Mouse (Mus musculus): ENCODE results near the gene Fxr2. TPM values are rescaled to one million over a fixed set of nuclear protein-coding genes. Genes with fewer than 3 reads are reported as not detected.

The Fxr2 gene
- polyA plus RNA-seq, 1 experiment from 2014 or later: 22.9 TPM

DNA sequence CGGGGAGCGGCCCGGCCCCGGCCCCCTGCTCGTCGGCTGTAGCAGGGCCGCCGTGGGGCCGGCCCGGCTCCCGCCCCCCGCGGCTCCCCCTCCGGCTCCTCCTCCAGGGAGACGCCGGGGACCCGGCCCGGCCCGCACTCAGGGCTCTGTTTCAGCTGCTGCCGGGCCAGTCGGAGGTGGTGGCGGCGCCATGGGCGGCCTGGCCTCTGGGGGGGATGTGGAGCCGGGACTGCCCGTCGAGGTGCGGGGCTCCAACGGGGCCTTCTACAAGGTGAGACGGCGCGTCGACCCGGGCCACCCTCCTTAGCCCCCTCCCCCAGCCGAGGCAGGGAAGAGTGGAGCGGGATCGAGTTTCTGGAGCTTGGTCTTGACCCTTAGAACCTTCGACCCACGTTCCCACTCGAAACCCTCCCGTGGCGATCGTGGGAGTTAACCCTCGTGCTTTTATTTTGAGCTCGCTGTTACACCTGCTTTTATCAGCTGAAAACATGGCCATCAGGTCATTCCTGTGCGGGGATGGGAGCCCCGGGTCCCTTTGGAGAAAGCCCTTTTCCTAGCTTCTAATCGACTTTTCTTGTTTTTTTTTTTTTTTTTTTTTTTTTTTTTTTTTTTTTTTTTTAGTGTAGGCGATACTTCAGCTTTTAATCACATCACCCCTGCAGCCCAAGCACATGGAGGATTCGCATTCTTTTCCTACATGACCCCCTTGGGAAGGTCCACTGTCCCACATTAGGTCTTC, 507 bp downstream of the Fxr2 start:
- Histone ChIP-seq H3K36me3 (0 out of 2 replicates have a peak, but pooled peaks cover 4% of the 10 kb centered on the region), H3K4me1 (replicated peaks) (peaks cover 21% of the 10 kb centered on the region), H3K4me2 (peak overlapping the region; percentile 65), H3K27me3 (no peaks in the 10 kb centered on the region), H3K9ac (peak overlapping the region; percentile 89), H3K27ac (peak overlapping the region; percentile 96), H3K4me3 (peak overlapping the region; percentile 92), H3K9me3 (replicated peaks) (no peaks in the 10 kb centered on the region)
- WGBS: under 1% methylated on average over 36 of the region's 50 CpGs
- ATAC-seq (replicated peaks; ENCODE audit: insufficient number of reproducible peaks, insufficient read depth, low FRiP score, low read depth): peak; percentile 56

DNA sequence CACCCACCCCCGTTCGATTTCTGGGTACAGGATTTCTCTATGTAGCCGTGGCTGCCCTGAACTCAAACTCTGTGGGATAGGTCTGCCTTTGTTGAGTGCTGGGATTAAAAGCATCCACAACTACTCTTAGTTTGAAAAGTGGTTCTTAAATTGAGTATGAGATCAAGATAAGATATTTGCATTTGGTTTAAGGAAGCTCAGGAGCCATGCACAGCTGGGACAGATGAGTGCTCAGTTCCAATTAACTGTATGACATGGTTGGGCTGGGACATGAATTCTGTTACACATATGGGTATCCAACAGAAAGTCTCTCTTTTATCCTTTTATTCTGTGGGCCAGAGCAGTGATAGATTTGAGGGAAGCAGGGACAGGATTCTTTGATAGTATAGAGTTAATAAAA, 2.7 kb downstream of the Fxr2 start:
- no peak overlapping the region for H3K4me3 ChIP-seq
- H3K4me1 ChIP-seq (replicated peaks): peaks cover 21% of the 10 kb centered on the region
- 79% methylated on average over 3 of the region's 3 CpGs for WGBS
- H3K27ac ChIP-seq: no peak overlapping the region
- ATAC-seq (replicated peaks; ENCODE audit: insufficient number of reproducible peaks, insufficient read depth, low FRiP score, low read depth): no peak
- H3K27me3 ChIP-seq: no peaks in the 10 kb centered on the region
- H3K4me2 ChIP-seq: no peak overlapping the region
- no peaks in the 10 kb centered on the region for H3K9me3 ChIP-seq (replicated peaks)
- H3K9ac ChIP-seq: no peak overlapping the region
- H3K36me3 ChIP-seq: peaks cover 17% of the 10 kb centered on the region

DNA sequence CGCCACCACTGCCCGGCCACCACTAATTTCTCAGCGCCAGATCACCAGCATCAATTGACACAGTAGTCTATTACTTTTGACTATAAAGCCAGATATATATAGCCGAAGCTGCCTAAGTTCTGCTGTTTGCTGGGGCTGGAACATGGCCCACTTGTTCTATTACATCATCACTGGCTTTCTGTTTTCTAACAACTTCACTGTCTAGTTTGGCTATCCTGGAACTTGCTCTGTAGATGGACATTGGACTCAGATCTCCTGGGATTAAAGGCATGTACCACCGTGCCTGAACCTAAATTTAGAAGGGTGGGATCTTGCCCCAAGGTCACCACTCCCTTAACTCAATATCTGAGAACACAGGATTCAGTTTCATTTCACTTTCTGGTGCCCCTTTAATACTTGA, 13.1 kb downstream of the Fxr2 start:
- WGBS: 83% methylated on average over 5 of the region's 5 CpGs
- no peak for ATAC-seq (replicated peaks; ENCODE audit: insufficient number of reproducible peaks, insufficient read depth, low FRiP score, low read depth)

DNA sequence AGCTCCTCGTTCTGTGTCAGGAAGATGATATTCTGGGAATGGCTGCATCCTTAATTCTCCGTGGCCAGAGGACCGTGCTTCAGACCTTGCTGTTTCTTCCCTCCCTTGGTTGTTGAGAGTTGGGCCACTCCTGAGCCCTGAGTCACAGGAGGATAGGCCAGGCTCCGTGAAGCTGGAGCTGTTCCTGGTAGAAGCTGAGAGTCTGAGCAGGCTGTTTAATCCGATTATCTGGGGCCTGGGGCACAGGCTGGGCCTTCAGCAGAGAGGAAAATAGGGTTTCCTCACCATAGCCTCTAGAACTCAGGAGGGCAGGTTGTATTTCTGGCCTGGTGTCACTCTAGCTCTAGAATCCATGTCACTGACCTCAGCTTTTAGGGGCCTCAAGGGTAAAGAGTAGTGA, 20.6 kb downstream of the Fxr2 start:
- 54% methylated on average over 5 of the region's 5 CpGs for WGBS
- ATAC-seq (replicated peaks; ENCODE audit: insufficient number of reproducible peaks, insufficient read depth, low FRiP score, low read depth): no peak
- Histone ChIP-seq H3K27me3 (no peaks in the 10 kb centered on the region), H3K4me2 (no peak overlapping the region), H3K4me1 (replicated peaks) (peaks cover 19% of the 10 kb centered on the region), H3K4me3 (no peak overlapping the region), H3K36me3 (peaks cover 76% of the 10 kb centered on the region), H3K9ac (no peak overlapping the region), H3K9me3 (replicated peaks) (no peaks in the 10 kb centered on the region), H3K27ac (no peak overlapping the region)

More for the DNA sequence above, 13.1 kb downstream of the Fxr2 start:
- no peak overlapping the region for H3K4me2 ChIP-seq
- H3K4me1 ChIP-seq (replicated peaks): no peaks in the 10 kb centered on the region
- no peak overlapping the region for H3K9ac ChIP-seq
- no peaks in the 10 kb centered on the region for H3K27me3 ChIP-seq
- no peak overlapping the region for H3K27ac ChIP-seq
- no peaks in the 10 kb centered on the region for H3K9me3 ChIP-seq (replicated peaks)
- H3K4me3 ChIP-seq: no peak overlapping the region
- H3K36me3 ChIP-seq: peaks cover 92% of the 10 kb centered on the region

DNA sequence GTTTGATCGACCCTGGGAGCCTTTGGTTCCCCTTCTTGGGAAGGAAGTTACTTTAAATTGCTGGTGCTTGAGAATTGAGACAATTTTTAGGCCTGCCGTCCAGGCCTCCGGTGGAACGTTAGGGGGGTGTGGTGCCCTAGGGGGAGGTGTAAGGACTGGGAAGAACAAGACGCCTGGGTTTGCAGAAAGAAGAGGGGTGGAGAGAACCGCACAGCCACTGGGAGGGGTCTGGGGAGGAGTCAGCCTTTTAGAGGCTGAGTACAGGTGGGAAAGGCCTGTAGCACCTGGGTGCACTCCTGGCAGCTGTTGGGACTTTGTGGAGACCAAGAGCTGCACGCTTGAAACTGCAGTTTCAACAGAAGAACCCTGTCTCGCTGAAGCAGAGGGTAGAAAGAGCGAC, 22.0 kb downstream of the Fxr2 start:
- Histone ChIP-seq H3K27me3 (no peaks in the 10 kb centered on the region), H3K36me3 (peaks cover 74% of the 10 kb centered on the region), H3K4me1 (replicated peaks) (peaks cover 19% of the 10 kb centered on the region), H3K4me2 (no peak overlapping the region), H3K27ac (peak overlapping the region; percentile 24; the same call in 1 of the 2 replicates), H3K9me3 (replicated peaks) (no peaks in the 10 kb centered on the region), H3K9ac (no peak overlapping the region), H3K4me3 (no peak overlapping the region)
- no peak for ATAC-seq (replicated peaks; ENCODE audit: insufficient number of reproducible peaks, insufficient read depth, low FRiP score, low read depth)
- WGBS: 50% methylated on average over 9 of the region's 9 CpGs

DNA sequence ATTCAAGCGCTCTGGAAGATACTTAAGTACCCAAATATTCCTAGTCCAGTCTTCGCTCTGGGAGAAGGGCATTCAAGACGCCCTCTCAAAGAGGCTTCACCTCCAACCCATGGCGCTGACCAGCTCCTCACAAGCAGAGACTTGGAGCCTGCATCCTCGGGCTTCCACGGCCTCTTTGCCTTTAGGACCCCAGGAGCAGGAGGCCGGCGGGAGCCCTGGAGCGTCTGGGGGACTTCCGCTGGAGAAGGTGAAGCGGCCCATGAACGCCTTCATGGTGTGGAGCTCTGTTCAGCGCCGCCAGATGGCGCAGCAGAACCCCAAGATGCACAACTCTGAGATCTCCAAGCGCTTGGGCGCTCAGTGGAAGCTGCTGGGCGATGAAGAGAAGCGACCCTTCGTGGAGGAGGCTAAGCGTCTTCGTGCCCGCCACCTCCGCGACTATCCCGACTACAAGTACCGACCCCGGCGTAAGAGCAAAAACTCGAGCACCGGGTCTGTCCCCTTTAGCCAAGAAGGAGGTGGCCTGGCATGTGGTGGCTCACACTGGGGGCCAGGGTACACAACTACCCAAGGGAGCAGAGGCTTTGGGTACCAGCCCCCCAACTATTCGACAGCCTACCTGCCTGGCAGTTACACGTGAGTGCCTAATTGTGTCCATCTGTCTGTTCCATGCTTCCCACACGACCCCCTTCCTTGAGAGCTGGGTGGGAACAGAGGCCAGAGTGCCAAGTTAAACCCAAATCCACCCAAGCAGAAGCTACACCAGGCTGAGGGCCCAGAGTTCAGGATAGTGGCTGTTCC, 22.7 kb downstream of the Fxr2 start, which contains the start of gene Sox15:
TSS of gene Sox15 (plus strand) at position 51 of the 801 bp plus-strand sequence.
- H3K36me3 ChIP-seq: peaks cover 74% of the 10 kb centered on the region
- H3K27ac ChIP-seq: peak within 1 kb of the TSS; percentile 24; the same call in 1 of the 2 replicates
- H3K4me2 ChIP-seq: peak within 1 kb of the TSS; percentile 39; the same call in 1 of the 2 replicates
- 0 out of 2 replicates have a peak, but pooled peaks have one; percentile 55 for ATAC-seq (replicated peaks; ENCODE audit: insufficient number of reproducible peaks, insufficient read depth, low FRiP score, low read depth)
- H3K4me1 ChIP-seq (replicated peaks): peaks cover 19% of the 10 kb centered on the region
- H3K9ac ChIP-seq: peak within 1 kb of the TSS; percentile 32; the same call in 1 of the 2 replicates
- H3K4me3 ChIP-seq: no peak within 1 kb of the TSS
- H3K27me3 ChIP-seq: no peaks in the 10 kb centered on the region
- H3K9me3 ChIP-seq (replicated peaks): no peaks in the 10 kb centered on the region
- 20% methylated on average over 34 of the region's 34 CpGs for WGBS

DNA sequence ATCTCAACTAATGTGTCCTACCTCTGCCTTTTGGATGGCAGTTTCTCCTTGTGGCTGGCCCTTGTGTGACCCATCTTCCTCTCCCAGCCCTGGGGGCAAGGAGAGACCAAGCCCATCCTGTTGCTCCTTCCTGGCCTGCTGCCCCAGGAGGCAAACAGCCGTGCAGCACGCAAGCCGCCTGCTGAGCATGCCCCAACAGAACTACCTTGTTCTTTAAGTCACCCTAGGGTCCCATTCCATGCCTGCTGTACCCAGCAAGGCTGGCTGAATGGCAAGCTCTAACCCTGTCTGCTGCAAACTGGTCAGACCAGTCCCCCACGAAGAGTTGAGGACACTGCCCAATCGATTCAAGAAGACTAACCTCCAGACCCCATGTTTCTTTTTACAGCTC, 23.3 kb downstream of the Fxr2 start:
- 72% methylated on average over 5 of the region's 5 CpGs for WGBS
- Histone ChIP-seq H3K36me3 (peaks cover 68% of the 10 kb centered on the region), H3K4me3 (no peak overlapping the region), H3K4me2 (no peak overlapping the region), H3K9me3 (replicated peaks) (no peaks in the 10 kb centered on the region), H3K27me3 (no peaks in the 10 kb centered on the region), H3K4me1 (replicated peaks) (peaks cover 22% of the 10 kb centered on the region), H3K27ac (no peak overlapping the region), H3K9ac (no peak overlapping the region; the same call in 1 of the 2 replicates)
- no peak for ATAC-seq (replicated peaks; ENCODE audit: insufficient number of reproducible peaks, insufficient read depth, low FRiP score, low read depth)

DNA sequence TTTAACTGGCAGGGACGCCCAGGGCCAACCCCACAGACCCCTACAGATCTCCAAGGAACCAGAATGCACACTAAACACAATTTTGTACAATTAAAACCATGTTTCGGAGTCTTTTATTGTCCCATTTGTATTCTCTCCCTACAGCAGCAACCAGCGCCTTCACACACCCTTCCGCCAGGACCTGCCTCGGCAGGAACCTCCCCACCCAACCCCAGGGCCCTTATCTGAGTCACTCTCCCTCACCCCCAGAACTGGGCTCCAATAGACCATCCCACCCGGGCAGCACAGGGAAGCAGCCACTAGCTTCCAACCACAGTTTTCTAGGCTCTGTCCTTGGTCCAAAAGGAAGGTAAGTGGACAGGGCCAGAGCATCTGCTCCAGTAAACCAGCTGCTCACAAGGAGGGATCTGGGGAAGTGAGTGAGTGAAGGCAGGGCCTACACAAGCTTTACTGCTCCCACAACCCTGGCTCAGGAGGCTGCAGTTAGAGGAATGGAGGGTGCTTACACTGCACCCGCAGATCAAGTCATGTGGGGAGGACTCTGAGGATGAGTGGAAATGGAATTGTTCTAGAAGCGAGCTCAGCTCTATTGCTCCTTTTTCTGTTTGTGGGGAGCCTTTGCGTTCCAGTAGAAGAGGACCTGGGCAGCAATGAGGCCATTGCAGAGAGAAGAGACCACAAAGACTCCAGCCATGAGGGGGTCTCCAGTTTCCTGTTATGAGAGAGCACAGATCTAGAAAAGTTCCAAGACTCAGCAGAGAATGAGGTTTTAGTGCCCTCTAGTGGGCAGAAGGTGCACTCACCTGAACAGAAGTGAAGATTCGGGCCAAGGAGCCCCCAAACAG, 24.0 kb downstream of the Fxr2 start:
- WGBS: 72% methylated on average over 10 of the region's 10 CpGs
- Histone ChIP-seq H3K27ac (no peak overlapping the region), H3K4me2 (no peak overlapping the region), H3K36me3 (peaks cover 60% of the 10 kb centered on the region), H3K4me3 (no peak overlapping the region), H3K9ac (no peak overlapping the region), H3K9me3 (replicated peaks) (no peaks in the 10 kb centered on the region), H3K27me3 (no peaks in the 10 kb centered on the region), H3K4me1 (replicated peaks) (peaks cover 29% of the 10 kb centered on the region)
- no peak for ATAC-seq (replicated peaks; ENCODE audit: insufficient number of reproducible peaks, insufficient read depth, low FRiP score, low read depth)

DNA sequence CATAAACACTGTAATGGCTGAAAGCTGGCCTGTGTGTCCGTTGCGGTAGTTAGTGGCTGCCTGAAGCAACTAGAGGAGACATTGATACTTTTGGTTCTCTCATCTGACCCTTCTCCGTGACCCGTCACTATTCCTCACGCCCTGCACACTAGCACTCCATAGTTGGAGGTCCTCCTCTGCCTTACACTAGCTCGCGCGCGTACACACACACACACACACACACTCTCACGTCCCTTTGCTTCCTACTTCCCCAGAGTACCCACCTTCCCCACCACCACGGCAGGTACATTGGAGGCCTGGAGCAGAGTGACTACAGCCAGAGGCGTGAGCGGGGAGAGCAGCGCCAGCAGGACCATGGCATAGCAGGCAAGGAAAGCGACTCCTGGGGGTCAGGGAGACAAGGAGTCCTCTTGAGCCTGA, 24.7 kb downstream of the Fxr2 start:
- Histone ChIP-seq H3K4me2 (no peak overlapping the region), H3K27ac (no peak overlapping the region), H3K36me3 (peaks cover 53% of the 10 kb centered on the region), H3K27me3 (no peaks in the 10 kb centered on the region), H3K9ac (no peak overlapping the region), H3K9me3 (replicated peaks) (no peaks in the 10 kb centered on the region), H3K4me1 (replicated peaks) (peaks cover 29% of the 10 kb centered on the region), H3K4me3 (no peak overlapping the region)
- ATAC-seq (replicated peaks; ENCODE audit: insufficient number of reproducible peaks, insufficient read depth, low FRiP score, low read depth): no peak
- WGBS: 82% methylated on average over 15 of the region's 15 CpGs

DNA sequence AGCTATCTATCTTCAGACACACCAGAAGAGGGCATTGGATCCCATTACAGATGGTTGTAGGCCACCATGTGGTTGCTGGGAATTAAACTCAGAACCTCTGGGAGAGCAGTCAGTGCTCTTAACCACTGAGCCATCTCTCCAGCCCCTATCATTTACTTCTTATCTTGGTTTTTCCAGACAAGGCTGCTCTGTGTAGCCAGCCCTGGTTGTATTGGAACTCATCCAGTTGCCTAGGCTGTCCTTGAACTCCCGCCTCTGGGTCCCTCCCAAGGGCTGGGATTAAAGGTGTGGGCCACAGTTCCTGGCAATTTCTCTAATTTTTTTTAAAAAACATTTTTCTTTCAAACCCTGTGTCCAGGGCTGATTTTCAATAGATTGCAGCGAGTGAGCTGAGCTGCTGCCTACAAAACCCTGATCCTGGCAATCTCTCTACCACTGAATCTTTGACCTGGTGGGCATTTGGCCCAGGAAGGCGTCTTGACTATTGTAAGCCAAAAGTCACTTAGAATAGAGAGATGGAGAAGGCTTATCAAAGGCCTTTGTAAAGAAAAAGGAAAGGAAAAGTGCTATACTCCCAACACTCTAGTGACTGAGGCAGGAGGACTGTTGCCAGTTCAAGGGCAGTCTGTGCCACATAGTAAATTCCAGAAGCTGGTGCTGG, 28.6 kb downstream of the Fxr2 start:
- 65% methylated on average over 3 of the region's 3 CpGs for WGBS

More for the DNA sequence above, 28.6 kb downstream of the Fxr2 start:
- ATAC-seq (replicated peaks; ENCODE audit: insufficient number of reproducible peaks, insufficient read depth, low FRiP score, low read depth): no peak
- H3K4me1 ChIP-seq (replicated peaks): peaks cover 25% of the 10 kb centered on the region
- peak overlapping the region; percentile 95 for H3K27ac ChIP-seq
- H3K27me3 ChIP-seq: no peaks in the 10 kb centered on the region
- no peaks in the 10 kb centered on the region for H3K9me3 ChIP-seq (replicated peaks)
- peak overlapping the region; percentile 57 for H3K9ac ChIP-seq
- peaks cover 61% of the 10 kb centered on the region for H3K36me3 ChIP-seq
- H3K4me3 ChIP-seq: peak overlapping the region; percentile 62
- H3K4me2 ChIP-seq: peak overlapping the region; percentile 70

Measured in heart, embryonic 15.5 days (tissue).